Mouse (Mus musculus) frontal cortex, postnatal 25 days (tissue): ENCODE results near the gene Pde9a.

ENCODE experiments used
- DNase-seq, 2 experiments: peaks; one replicate each; pipeline ENCODE4 v3.0.0; 2022; ENCODE audit warnings: low spot score in 2 of 2

The Pde9a gene

GRCm38 (mm10) chr17:31466854-31467253 lies 80.8 kb downstream of the Pde9a start:
- no peak for DNase-seq

GRCm38 (mm10) chr17:31468496-31468895 lies 82.5 kb downstream of the Pde9a start:
- DNase-seq, result no peak

GRCm38 (mm10) chr17:31470766-31471418 lies 84.9 kb downstream of the Pde9a start:
- DNase-seq, result no peak

- no peak for DNase-seq
These were observed 88.4 kb downstream of the Pde9a start for GRCm38 (mm10) chr17:31474388-31474787.

- DNase-seq, result no peak
These were observed 92.6 kb downstream of the Pde9a start for GRCm38 (mm10) chr17:31478606-31479005.

- DNase-seq, result no peak
These were observed 93.3 kb downstream of the Pde9a start for GRCm38 (mm10) chr17:31479108-31479844.

GRCm38 (mm10) chr17:31486616-31487198 lies 100.7 kb downstream of the Pde9a start:
- DNase-seq, result no peak

- no peak for DNase-seq
These were observed 101.5 kb downstream of the Pde9a start for GRCm38 (mm10) chr17:31487433-31488060.

GRCm38 (mm10) chr17:31491355-31491754 lies 105.3 kb downstream of the Pde9a start:
- DNase-seq, result no peak

- peak; percentile 51 to 69 for DNase-seq
These were observed 106.4 kb downstream of the Pde9a start for GRCm38 (mm10) chr17:31492416-31492815.

GRCm38 (mm10) chr17:31494989-31495388 lies 109.0 kb downstream of the Pde9a start:
- DNase-seq, result no peak

- DNase-seq, result no peak
These were observed 111.7 kb downstream of the Pde9a start for GRCm38 (mm10) chr17:31497726-31498125.

- no peak for DNase-seq
These were observed 113.7 kb downstream of the Pde9a start for GRCm38 (mm10) chr17:31499725-31500124.

- no peak for DNase-seq
These were observed 114.4 kb downstream of the Pde9a start for GRCm38 (mm10) chr17:31500416-31500815.

- no peak for DNase-seq
These were observed 114.9 kb downstream of the Pde9a start for GRCm38 (mm10) chr17:31500908-31501307.

- DNase-seq, result no peak
These were observed 116.4 kb downstream of the Pde9a start for GRCm38 (mm10) chr17:31502261-31502927.

- DNase-seq, result no peak
These were observed 117.3 kb downstream of the Pde9a start for GRCm38 (mm10) chr17:31503337-31503736.

- no peak for DNase-seq
These were observed 117.9 kb downstream of the Pde9a start for GRCm38 (mm10) chr17:31503936-31504335.

GRCm38 (mm10) chr17:31505013-31505412 lies 119.0 kb downstream of the Pde9a start:
- no peak for DNase-seq

- no peak for DNase-seq
These were observed 120.3 kb downstream of the Pde9a start for GRCm38 (mm10) chr17:31506282-31506681.

GRCm38 (mm10) chr17:31510944-31511343 lies 124.9 kb downstream of the Pde9a start:
- no peak for DNase-seq
